Mouse (Mus musculus) cerebellum, adult 9-10 months (tissue): ENCODE measurements around the gene Gm13691.
"Not testable (repeated sequence)": the region's sequence is repeated elsewhere in the genome, so short reads cannot be mapped to it uniquely, and the experiment has no call there.

Experiments
- DNase-seq: peaks from one replicate; pipeline ENCODE4 v3.0.0; 2022

Gm13691 gene

GRCm38 (mm10) chr2:83990253-83990652 is at the start of gene Gm13691:
TSS of gene Gm13691 (plus strand) at chr2:83990553.
- DNase-seq, result not testable (repeated sequence)

GRCm38 (mm10) chr2:83940931-83941361 is 49.4 kb upstream of the Gm13691 start, which contains the start of gene Zswim2:
TSS of gene Zswim2 (minus strand) at chr2:83941228.
- peak; percentile 38 for DNase-seq

GRCm38 (mm10) chr2:83941378-83941777 is 49.0 kb upstream of the Gm13691 start:
- DNase-seq, result no peak

GRCm38 (mm10) chr2:83941792-83942191 is 48.6 kb upstream of the Gm13691 start:
- no peak for DNase-seq

GRCm38 (mm10) chr2:83955393-83955792 is 35.0 kb upstream of the Gm13691 start, which contains the start of gene Gm13698:
TSS of gene Gm13698 (plus strand) at chr2:83955693.
- not testable (repeated sequence) for DNase-seq

- DNase-seq, result not testable (repeated sequence)
Observed at GRCm38 (mm10) chr2:83961203-83961602, 29.1 kb upstream of the Gm13691 start, which contains the start of gene Gm13693. TSS of gene Gm13693 (plus strand) at chr2:83961503.

- DNase-seq, result not testable (repeated sequence)
Observed at GRCm38 (mm10) chr2:83967013-83967412, 23.3 kb upstream of the Gm13691 start, which contains the start of gene Gm13695. TSS of gene Gm13695 (plus strand) at chr2:83967313.

- DNase-seq, result not testable (repeated sequence)
Observed at GRCm38 (mm10) chr2:83972823-83973222, 17.5 kb upstream of the Gm13691 start, which contains the start of gene Gm13696. TSS of gene Gm13696 (plus strand) at chr2:83973123.

GRCm38 (mm10) chr2:83978633-83979032 is 11.7 kb upstream of the Gm13691 start, which contains the start of gene Gm13694:
TSS of gene Gm13694 (plus strand) at chr2:83978933.
- DNase-seq, result not testable (repeated sequence)

- not testable (repeated sequence) for DNase-seq
Observed at GRCm38 (mm10) chr2:83984443-83984842, 5.9 kb upstream of the Gm13691 start, which contains the start of gene Gm13697. TSS of gene Gm13697 (plus strand) at chr2:83984743.

GRCm38 (mm10) chr2:83993639-83994255 is 3.4 kb downstream of the Gm13691 start:
- not testable (repeated sequence) for DNase-seq

- DNase-seq, result not testable (repeated sequence)
Observed at GRCm38 (mm10) chr2:83994526-83994925, 4.2 kb downstream of the Gm13691 start.

- DNase-seq, result no peak
Observed at GRCm38 (mm10) chr2:84008913-84009312, 18.6 kb downstream of the Gm13691 start.

- no peak for DNase-seq
Observed at GRCm38 (mm10) chr2:84009818-84010217, 19.5 kb downstream of the Gm13691 start.

- no peak for DNase-seq
Observed at GRCm38 (mm10) chr2:84014572-84014971, 24.2 kb downstream of the Gm13691 start.

GRCm38 (mm10) chr2:84016291-84016690 is 25.9 kb downstream of the Gm13691 start:
- not testable (repeated sequence) for DNase-seq

GRCm38 (mm10) chr2:84018330-84018729 is 28.0 kb downstream of the Gm13691 start:
- no peak for DNase-seq

- DNase-seq, result no peak
Observed at GRCm38 (mm10) chr2:84019519-84020305, 29.4 kb downstream of the Gm13691 start.

GRCm38 (mm10) chr2:84021930-84022329 is 31.6 kb downstream of the Gm13691 start:
- no peak for DNase-seq

GRCm38 (mm10) chr2:84022905-84023304 is 32.6 kb downstream of the Gm13691 start:
- no peak for DNase-seq

- DNase-seq, result no peak
Observed at GRCm38 (mm10) chr2:84023319-84023718, 33.0 kb downstream of the Gm13691 start.

GRCm38 (mm10) chr2:84025217-84025616 is 34.9 kb downstream of the Gm13691 start:
- no peak for DNase-seq

GRCm38 (mm10) chr2:84032505-84032904 is 42.2 kb downstream of the Gm13691 start:
- no peak for DNase-seq
